Mouse (Mus musculus) hindbrain, embryonic 11.5 days (tissue): ENCODE results near the gene Dlg2. TPM values are rescaled to one million over a fixed set of nuclear protein-coding genes. Genes with fewer than 3 reads are reported as not detected.

Source experiments
- ATAC-seq: fragments of 200-750 bp; cut with Nextera tagmentation; 2 replicates; pipeline ENCODE4 v1.8.0; 2017; ENCODE audit warnings: mild to moderate bottlenecking, moderate TSS enrichment, moderate library complexity; ENCODE audit not compliant: low FRiP score
- DNase-seq: peaks from one replicate; pipeline ENCODE4 v3.0.0-alpha.2; 2015; ENCODE audit warnings: low spot score
- H3K27ac ChIP-seq: fragments of 300-500 bp; sonication (generic); 2 replicates; pipeline ENCODE4 v1.5.1; 2014; ENCODE audit warnings: mild to moderate bottlenecking, low read depth, low read length
- H3K27me3 ChIP-seq: fragments of 300-500 bp; sonication (generic); 2 replicates; pipeline ENCODE4 v1.6.1; 2014; ENCODE audit warnings: mild to moderate bottlenecking, low read length, moderate library complexity, mixed read lengths; ENCODE audit not compliant: control insufficient read depth, insufficient read depth
- H3K36me3 ChIP-seq: fragments of 300-500 bp; sonication (generic); 2 replicates; pipeline ENCODE4 v1.6.1; 2014; ENCODE audit warnings: mild to moderate bottlenecking, low read length, moderate library complexity, mixed read lengths; ENCODE audit not compliant: control insufficient read depth, insufficient read depth
- H3K4me1 ChIP-seq: fragments of 300-500 bp; sonication (generic); replicated peaks from 2 replicates; pipeline ENCODE4 v1.6.1; 2014; ENCODE audit warnings: low read length, mixed read lengths; ENCODE audit not compliant: control insufficient read depth, insufficient read depth
- H3K4me2 ChIP-seq: fragments of 300-500 bp; sonication (generic); replicated peaks from 2 replicates; pipeline ENCODE4 v1.6.1; 2014; ENCODE audit warnings: mild to moderate bottlenecking, low read depth, low read length
- H3K4me3 ChIP-seq: fragments of 300-500 bp; sonication (generic); 2 replicates; pipeline ENCODE4 v1.5.1; 2014; ENCODE audit warnings: low read depth, low read length
- H3K9ac ChIP-seq: fragments of 300-500 bp; sonication (generic); 2 replicates; pipeline ENCODE4 v1.6.1; 2014; ENCODE audit warnings: low read depth, low read length
- H3K9me3 ChIP-seq: fragments of 300-500 bp; sonication (generic); 2 replicates; pipeline ENCODE4 v1.6.1; 2016; ENCODE audit warnings: low read length; ENCODE audit not compliant: control insufficient read depth
- WGBS: fragments of 180-500 bp; shearing (Covaris S2); extraction: QIAGEN DNeasy Blood & Tissue Kit; methylation state at CpG from one replicate; pipeline ENCODE4 v1.1.7; 2014; 5-methylcytosine and 5-hydroxymethylcytosine counted together
- polyA plus RNA-seq: library from polyadenylated mRNA; unstranded; fragments of >200 nt; fragmentation: Nextera tagmentation; extraction: Ambion mirVana; gene quantifications from 2 replicates; pipeline ENCODE4 v1.2.1, GENCODE M21; 2014

Dlg2 gene
- polyA plus RNA-seq, 1 experiment from 2014 or later: 3.1 TPM

DNA sequence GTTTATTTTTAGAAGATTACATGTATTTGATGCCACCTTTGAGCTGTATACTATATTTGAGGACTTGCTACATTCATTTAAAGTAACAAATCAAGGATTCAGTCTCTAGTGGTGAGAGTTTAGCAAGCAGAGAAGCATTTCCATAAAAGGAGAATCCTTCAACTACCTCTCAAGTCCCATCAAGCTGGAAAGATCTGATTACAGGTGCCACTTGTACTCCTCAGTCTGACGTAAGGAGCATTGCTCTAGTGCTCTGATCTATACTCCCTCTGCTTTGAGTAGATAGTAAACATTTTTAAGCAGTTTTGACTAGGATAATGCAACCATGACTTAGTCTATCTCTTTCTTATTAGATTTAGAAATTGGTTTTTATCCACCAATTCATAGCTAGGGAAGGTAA lies 1496.5 kb downstream of the Dlg2 start:
- Histone ChIP-seq H3K27ac (no peak overlapping the region), H3K4me2 (no peak overlapping the region), H3K27me3 (no peaks in the 10 kb centered on the region), H3K4me1 (no peaks in the 10 kb centered on the region), H3K4me3 (no peak overlapping the region), H3K9ac (no peak overlapping the region), H3K9me3 (no peaks in the 10 kb centered on the region), H3K36me3 (no peaks in the 10 kb centered on the region)
- DNase-seq (no peak), ATAC-seq (no peak)
- 70% methylated on average over 1 of the region's 1 CpGs for WGBS

DNA sequence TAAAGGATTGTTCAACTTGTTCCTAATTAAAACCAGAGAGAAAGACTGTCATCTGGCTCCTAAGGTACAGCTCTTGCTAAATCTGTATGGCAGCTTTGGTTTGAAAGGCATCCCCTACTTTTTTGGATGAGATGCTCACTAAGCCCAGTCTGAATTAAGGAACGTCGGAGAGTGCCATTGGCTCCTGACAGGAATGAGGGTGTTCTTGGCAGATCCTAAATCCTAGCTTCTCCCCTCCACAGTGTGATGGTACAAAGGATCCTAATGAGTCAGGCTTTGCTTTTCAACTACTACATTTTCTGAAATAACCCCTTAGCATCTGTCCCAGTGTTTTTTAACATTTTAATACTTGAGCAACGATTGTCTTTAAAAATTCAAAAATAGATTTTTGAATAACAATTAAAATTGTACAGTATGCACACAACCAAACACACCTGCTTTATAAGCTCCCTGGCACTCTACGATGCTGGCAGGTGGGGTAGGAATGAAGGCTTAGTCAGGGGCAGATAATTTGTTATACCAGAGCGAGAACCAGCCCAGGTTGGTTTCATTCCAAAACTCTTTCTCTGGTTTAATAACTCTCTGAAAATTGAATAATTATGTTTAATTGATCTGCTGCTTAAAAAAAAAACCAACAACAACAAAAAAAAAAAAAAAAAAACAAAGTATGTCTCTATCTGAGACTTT lies 1527.4 kb downstream of the Dlg2 start:
- Histone ChIP-seq H3K4me2 (no peak overlapping the region), H3K4me3 (no peak overlapping the region), H3K9me3 (no peaks in the 10 kb centered on the region), H3K36me3 (no peaks in the 10 kb centered on the region), H3K27ac (no peak overlapping the region), H3K4me1 (no peaks in the 10 kb centered on the region), H3K27me3 (no peaks in the 10 kb centered on the region), H3K9ac (no peak overlapping the region)
- WGBS: 92% methylated on average over 5 of the region's 5 CpGs
- DNase-seq: no peak
- no peak for ATAC-seq

DNA sequence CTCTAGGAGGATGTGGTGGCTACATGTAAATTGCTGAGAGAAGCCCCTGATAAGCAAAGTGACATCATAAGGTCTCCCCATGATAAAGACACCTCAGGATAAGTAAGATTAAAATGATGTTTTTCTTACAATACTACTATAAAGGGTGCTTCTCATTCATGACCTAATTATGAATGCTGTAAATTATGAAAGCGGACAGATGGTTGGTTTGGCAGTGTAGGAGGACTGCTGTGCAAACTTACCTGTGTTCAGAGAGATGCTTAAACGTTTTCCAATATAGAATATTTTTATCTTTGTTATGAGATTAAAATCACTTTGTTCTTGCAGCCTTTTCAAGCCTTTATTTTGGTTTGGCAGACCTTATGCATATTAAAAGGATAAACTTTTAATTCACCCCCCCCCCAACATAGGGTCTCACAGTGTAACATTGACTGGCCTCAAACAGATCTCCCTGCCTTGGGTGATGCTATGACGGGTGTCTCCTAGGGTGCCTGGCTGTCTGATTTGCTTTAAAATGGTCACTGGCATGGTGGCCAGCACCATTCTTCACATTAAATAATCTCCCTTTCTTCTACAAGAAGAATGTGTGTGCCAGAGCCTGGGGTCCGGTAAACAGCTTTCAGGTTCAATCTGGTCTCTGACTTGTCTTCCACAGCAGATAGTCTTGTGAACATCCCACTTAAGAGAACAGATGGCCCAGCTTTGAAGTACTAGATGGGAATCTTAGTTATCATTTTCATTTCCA lies 1529.4 kb downstream of the Dlg2 start:
- no peak overlapping the region for H3K4me3 ChIP-seq
- 78% methylated on average over 4 of the region's 4 CpGs for WGBS
- no peak overlapping the region for H3K9ac ChIP-seq
- H3K9me3 ChIP-seq: no peaks in the 10 kb centered on the region
- DNase-seq (no peak), ATAC-seq (no peak)
- no peaks in the 10 kb centered on the region for H3K27me3 ChIP-seq
- no peaks in the 10 kb centered on the region for H3K4me1 ChIP-seq
- no peaks in the 10 kb centered on the region for H3K36me3 ChIP-seq
- H3K4me2 ChIP-seq: no peak overlapping the region
- no peak overlapping the region for H3K27ac ChIP-seq

GRCm38 (mm10) chr7:92008702-92009101 lies 1532.2 kb downstream of the Dlg2 start:
- Histone ChIP-seq H3K4me3 (no peak overlapping the region), H3K36me3 (no peaks in the 10 kb centered on the region), H3K4me2 (no peak overlapping the region), H3K27ac (no peak overlapping the region), H3K9me3 (no peaks in the 10 kb centered on the region), H3K9ac (no peak overlapping the region), H3K4me1 (no peaks in the 10 kb centered on the region), H3K27me3 (no peaks in the 10 kb centered on the region)
- WGBS: 97% methylated on average over 1 of the region's 1 CpGs
- no peak for DNase-seq
- ATAC-seq: no peak

DNA sequence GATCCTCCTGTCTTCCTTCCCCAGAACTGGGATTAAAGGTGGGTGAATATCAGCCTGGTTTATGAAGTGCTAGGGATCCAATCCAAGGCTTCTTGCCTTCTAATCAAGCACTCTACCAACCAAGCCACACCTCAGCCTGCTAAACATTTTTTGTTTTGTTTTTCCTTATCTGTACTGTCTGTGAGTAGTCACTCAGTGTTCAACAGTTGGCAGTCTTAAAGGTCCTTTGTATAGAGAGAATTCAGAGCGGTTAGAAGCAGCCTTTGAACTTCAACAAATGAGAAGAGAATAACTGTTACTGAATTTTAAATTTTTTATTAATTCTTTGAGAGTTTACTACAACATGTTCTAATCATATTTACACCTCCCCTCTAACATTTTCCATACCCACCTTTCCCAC lies 1548.5 kb downstream of the Dlg2 start:
- Histone ChIP-seq H3K27ac (no peak overlapping the region), H3K9ac (no peak overlapping the region), H3K36me3 (no peaks in the 10 kb centered on the region), H3K4me2 (no peak overlapping the region), H3K4me1 (no peaks in the 10 kb centered on the region), H3K4me3 (no peak overlapping the region), H3K27me3 (no peaks in the 10 kb centered on the region), H3K9me3 (no peaks in the 10 kb centered on the region)
- DNase-seq (no peak), ATAC-seq (no peak)
- 80% methylated on average over 1 of the region's 1 CpGs for WGBS

- no peaks in the 10 kb centered on the region for H3K27me3 ChIP-seq
- no peak overlapping the region for H3K4me2 ChIP-seq
- H3K36me3 ChIP-seq: no peaks in the 10 kb centered on the region
- no peak overlapping the region for H3K27ac ChIP-seq
- H3K9me3 ChIP-seq: no peaks in the 10 kb centered on the region
- DNase-seq (no peak), ATAC-seq (no peak)
- H3K9ac ChIP-seq: no peak overlapping the region
- no peak overlapping the region for H3K4me3 ChIP-seq
- H3K4me1 ChIP-seq: no peaks in the 10 kb centered on the region
- WGBS: 84% methylated on average over 2 of the region's 2 CpGs
Measured at GRCm38 (mm10) chr7:92025465-92026056, 1549.1 kb downstream of the Dlg2 start.

GRCm38 (mm10) chr7:92027049-92027448 lies 1550.6 kb downstream of the Dlg2 start:
- no peaks in the 10 kb centered on the region for H3K4me1 ChIP-seq
- no peak overlapping the region for H3K4me2 ChIP-seq
- H3K9me3 ChIP-seq: no peaks in the 10 kb centered on the region
- WGBS: 37% methylated on average over 7 of the region's 7 CpGs
- ATAC-seq (peak; percentile 69), DNase-seq (peak; percentile 86)
- no peak overlapping the region for H3K9ac ChIP-seq
- no peaks in the 10 kb centered on the region for H3K27me3 ChIP-seq
- no peak overlapping the region for H3K4me3 ChIP-seq
- H3K27ac ChIP-seq: no peak overlapping the region
- no peaks in the 10 kb centered on the region for H3K36me3 ChIP-seq

DNA sequence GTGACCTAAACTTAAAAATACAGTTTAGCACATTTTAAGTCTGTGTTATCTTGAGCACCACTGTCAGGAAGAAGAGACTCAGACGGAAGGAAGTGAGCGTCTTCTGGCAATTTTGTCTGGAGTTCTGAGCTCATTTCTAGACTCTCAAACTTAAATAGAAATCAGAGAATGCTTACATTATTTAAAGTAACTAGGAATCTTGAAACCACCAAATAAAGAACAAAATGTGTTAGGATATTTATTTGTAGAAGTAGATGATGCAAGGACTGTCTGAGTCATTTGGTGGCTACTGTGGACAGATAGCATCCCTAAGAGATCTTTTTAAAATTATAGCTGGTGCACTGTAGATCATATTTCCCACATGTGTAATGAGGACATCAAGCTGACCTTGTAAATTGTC lies 1557.8 kb downstream of the Dlg2 start:
- WGBS: 93% methylated on average over 2 of the region's 2 CpGs
- Histone ChIP-seq H3K4me1 (no peaks in the 10 kb centered on the region), H3K4me3 (no peak overlapping the region), H3K4me2 (no peak overlapping the region), H3K9me3 (no peaks in the 10 kb centered on the region), H3K9ac (no peak overlapping the region), H3K36me3 (no peaks in the 10 kb centered on the region), H3K27ac (no peak overlapping the region), H3K27me3 (no peaks in the 10 kb centered on the region)
- ATAC-seq: no peak
- no peak for DNase-seq

DNA sequence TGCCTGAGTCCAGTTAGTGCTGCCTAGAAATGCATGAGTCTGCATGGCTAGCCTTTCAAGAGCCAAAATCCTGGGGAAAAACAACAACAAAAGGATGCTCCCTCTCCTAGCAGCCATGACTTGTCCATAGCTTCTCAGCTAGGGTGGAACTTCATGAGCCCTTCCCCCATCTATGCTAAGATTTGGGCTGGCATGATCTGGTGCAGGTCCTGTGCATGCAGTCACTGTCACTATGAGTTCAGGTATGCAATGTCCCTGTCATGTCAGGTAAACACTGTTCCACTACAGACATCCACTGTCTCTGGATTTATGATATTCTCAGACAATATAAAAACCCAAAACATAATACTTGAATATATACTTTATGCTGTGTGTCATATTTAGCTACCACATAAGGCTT lies 1563.7 kb downstream of the Dlg2 start:
- Histone ChIP-seq H3K9ac (no peak overlapping the region), H3K36me3 (no peaks in the 10 kb centered on the region), H3K9me3 (no peaks in the 10 kb centered on the region), H3K27me3 (no peaks in the 10 kb centered on the region), H3K4me2 (no peak overlapping the region), H3K4me1 (no peaks in the 10 kb centered on the region), H3K27ac (no peak overlapping the region), H3K4me3 (no peak overlapping the region)
- ATAC-seq (no peak), DNase-seq (no peak)
